Mouse (Mus musculus) midbrain, embryonic 11.5 days (tissue): ENCODE data around the gene Chrnd. TPM values are rescaled to one million over a fixed set of nuclear protein-coding genes. Genes with fewer than 3 reads are reported as not detected.

Experiments used
- ATAC-seq: fragments of 200-750 bp; cut with Nextera tagmentation; 2 replicates; pipeline ENCODE4 v1.8.0; 2017; ENCODE audit warnings: moderate TSS enrichment, moderate library complexity; ENCODE audit not compliant: low FRiP score
- DNase-seq: peaks from one replicate; pipeline ENCODE4 v3.0.0; 2015; ENCODE audit warnings: low spot score; ENCODE audit errors: missing footprints
- H3K27ac ChIP-seq: fragments of 300-500 bp; sonication (generic); 2 replicates; pipeline ENCODE4 v1.5.1; 2014; ENCODE audit warnings: low read depth, low read length
- H3K27me3 ChIP-seq: fragments of 300-500 bp; sonication (generic); 2 replicates; pipeline ENCODE4 v1.6.1; 2014; ENCODE audit warnings: mild to moderate bottlenecking, low read length, moderate library complexity, mixed read lengths; ENCODE audit not compliant: control insufficient read depth, insufficient read depth
- H3K36me3 ChIP-seq: fragments of 300-500 bp; sonication (generic); 2 replicates; pipeline ENCODE4 v1.6.1; 2014; ENCODE audit warnings: mild to moderate bottlenecking, low read length, moderate library complexity, mixed read lengths; ENCODE audit not compliant: control insufficient read depth, insufficient read depth
- H3K4me1 ChIP-seq: fragments of 300-500 bp; sonication (generic); 2 replicates; pipeline ENCODE4 v1.6.1; 2014; ENCODE audit warnings: low read length; ENCODE audit not compliant: control insufficient read depth, insufficient read depth
- H3K4me2 ChIP-seq: fragments of 300-500 bp; sonication (generic); 2 replicates; pipeline ENCODE4 v1.6.1; 2014; ENCODE audit warnings: mild to moderate bottlenecking, moderate library complexity
- H3K4me3 ChIP-seq: fragments of 300-500 bp; sonication (generic); 2 replicates; pipeline ENCODE4 v1.5.1; 2014; ENCODE audit warnings: low read depth, low read length
- H3K9ac ChIP-seq: fragments of 300-500 bp; sonication (generic); 2 replicates; pipeline ENCODE4 v1.6.1; 2014; ENCODE audit warnings: low read length
- H3K9me3 ChIP-seq: fragments of 300-500 bp; sonication (generic); 2 replicates; pipeline ENCODE4 v1.6.1; 2016; ENCODE audit warnings: low read length; ENCODE audit not compliant: control insufficient read depth
- WGBS: fragments of 180-500 bp; shearing (Covaris S2); extraction: QIAGEN DNeasy Blood & Tissue Kit; methylation state at CpG from one replicate; pipeline ENCODE4 v1.1.7; 2014; 5-methylcytosine and 5-hydroxymethylcytosine counted together
- polyA plus RNA-seq: library from polyadenylated mRNA; unstranded; fragments of >200 nt; fragmentation: Nextera tagmentation; extraction: Ambion mirVana; gene quantifications from 2 replicates; pipeline ENCODE4 v1.2.1, GENCODE M21; 2014

The Chrnd gene
- polyA plus RNA-seq, 1 experiment from 2014 or later: not detected

GRCm38 (mm10) chr1:87198119-87199065, 8.0 kb downstream of the Chrnd start:
- no peak overlapping the region for H3K4me2 ChIP-seq
- no peaks in the 10 kb centered on the region for H3K9me3 ChIP-seq
- no peaks in the 10 kb centered on the region for H3K4me1 ChIP-seq
- 79% methylated on average over 12 of the region's 12 CpGs for WGBS
- H3K4me3 ChIP-seq: no peak overlapping the region
- no peaks in the 10 kb centered on the region for H3K27me3 ChIP-seq
- H3K27ac ChIP-seq: no peak overlapping the region
- ATAC-seq (no peak), DNase-seq (no peak)
- no peaks in the 10 kb centered on the region for H3K36me3 ChIP-seq
- H3K9ac ChIP-seq: no peak overlapping the region

- Histone ChIP-seq H3K4me2 (no peak overlapping the region), H3K36me3 (no peaks in the 10 kb centered on the region), H3K4me1 (no peaks in the 10 kb centered on the region), H3K27me3 (no peaks in the 10 kb centered on the region), H3K27ac (no peak overlapping the region), H3K4me3 (no peak overlapping the region), H3K9me3 (no peaks in the 10 kb centered on the region), H3K9ac (no peak overlapping the region)
- WGBS: 71% methylated on average over 2 of the region's 2 CpGs
- ATAC-seq (no peak), DNase-seq (no peak)
Measured at GRCm38 (mm10) chr1:87200811-87201210, 10.4 kb downstream of the Chrnd start.

GRCm38 (mm10) chr1:87201848-87202247, 11.4 kb downstream of the Chrnd start:
- WGBS: 63% methylated on average over 1 of the region's 1 CpGs
- H3K9me3 ChIP-seq: no peaks in the 10 kb centered on the region
- no peak for ATAC-seq
- no peaks in the 10 kb centered on the region for H3K4me1 ChIP-seq
- no peaks in the 10 kb centered on the region; the same call in 1 of the 2 replicates for H3K27me3 ChIP-seq
- H3K4me3 ChIP-seq: no peak overlapping the region
- no peak overlapping the region for H3K27ac ChIP-seq
- H3K4me2 ChIP-seq: no peak overlapping the region
- no peak for DNase-seq
- H3K36me3 ChIP-seq: no peaks in the 10 kb centered on the region
- no peak overlapping the region for H3K9ac ChIP-seq

- DNase-seq: no peak
- Histone ChIP-seq H3K36me3 (no peaks in the 10 kb centered on the region), H3K9ac (no peak overlapping the region), H3K27me3 (peaks cover 2% of the 10 kb centered on the region; the same call in 1 of the 2 replicates), H3K4me1 (no peaks in the 10 kb centered on the region), H3K4me2 (no peak overlapping the region), H3K9me3 (no peaks in the 10 kb centered on the region), H3K4me3 (no peak overlapping the region), H3K27ac (no peak overlapping the region)
- ATAC-seq: no peak
- WGBS: 83% methylated on average over 5 of the region's 5 CpGs
Measured at GRCm38 (mm10) chr1:87203779-87204178, 13.4 kb downstream of the Chrnd start.

GRCm38 (mm10) chr1:87204465-87204864, 14.1 kb downstream of the Chrnd start, which contains the start of gene Chrng:
Chrng (plus strand) TSS chr1:87204657.
- peaks cover 2% of the 10 kb centered on the region; the same call in 1 of the 2 replicates for H3K27me3 ChIP-seq
- no peak for ATAC-seq
- no peak for DNase-seq
- H3K9me3 ChIP-seq: no peaks in the 10 kb centered on the region
- H3K4me2 ChIP-seq: no peak within 1 kb of the TSS
- no peak within 1 kb of the TSS for H3K9ac ChIP-seq
- no peak within 1 kb of the TSS for H3K27ac ChIP-seq
- H3K36me3 ChIP-seq: no peaks in the 10 kb centered on the region
- H3K4me3 ChIP-seq: no peak within 1 kb of the TSS
- 88% methylated on average over 7 of the region's 7 CpGs for WGBS
- H3K4me1 ChIP-seq: no peaks in the 10 kb centered on the region

- ATAC-seq: no peak
- no peaks in the 10 kb centered on the region for H3K36me3 ChIP-seq
- no peaks in the 10 kb centered on the region for H3K4me1 ChIP-seq
- H3K9ac ChIP-seq: no peak overlapping the region
- WGBS: 62% methylated on average over 6 of the region's 6 CpGs
- no peak for DNase-seq
- H3K27ac ChIP-seq: no peak overlapping the region
- no peaks in the 10 kb centered on the region for H3K9me3 ChIP-seq
- no peak overlapping the region for H3K4me3 ChIP-seq
- H3K27me3 ChIP-seq: peaks cover 2% of the 10 kb centered on the region; the same call in 1 of the 2 replicates
- H3K4me2 ChIP-seq: no peak overlapping the region
Measured at GRCm38 (mm10) chr1:87205038-87205437, 14.6 kb downstream of the Chrnd start.

- Histone ChIP-seq H3K9me3 (no peaks in the 10 kb centered on the region), H3K9ac (no peak overlapping the region), H3K27me3 (peaks cover 2% of the 10 kb centered on the region; the same call in 1 of the 2 replicates), H3K4me2 (no peak overlapping the region), H3K27ac (no peak overlapping the region), H3K4me1 (no peaks in the 10 kb centered on the region), H3K4me3 (no peak overlapping the region), H3K36me3 (no peaks in the 10 kb centered on the region)
- DNase-seq (no peak), ATAC-seq (no peak)
- 51% methylated on average over 3 of the region's 3 CpGs for WGBS
Measured at GRCm38 (mm10) chr1:87205502-87205901, 15.1 kb downstream of the Chrnd start.

- no peak overlapping the region for H3K4me2 ChIP-seq
- DNase-seq (no peak), ATAC-seq (no peak)
- WGBS: 22% methylated on average over 17 of the region's 17 CpGs
- H3K9me3 ChIP-seq: no peaks in the 10 kb centered on the region
- H3K27me3 ChIP-seq: peaks cover 2% of the 10 kb centered on the region; the same call in 1 of the 2 replicates
- no peak overlapping the region for H3K27ac ChIP-seq
- H3K4me1 ChIP-seq: no peaks in the 10 kb centered on the region
- no peaks in the 10 kb centered on the region for H3K36me3 ChIP-seq
- H3K9ac ChIP-seq: no peak overlapping the region
- H3K4me3 ChIP-seq: no peak overlapping the region
Measured at GRCm38 (mm10) chr1:87206339-87206738, 15.9 kb downstream of the Chrnd start.

GRCm38 (mm10) chr1:87211431-87211830, 21.0 kb downstream of the Chrnd start:
- Histone ChIP-seq H3K4me1 (peaks cover 16% of the 10 kb centered on the region), H3K9me3 (no peaks in the 10 kb centered on the region), H3K4me3 (no peak overlapping the region), H3K9ac (no peak overlapping the region), H3K4me2 (no peak overlapping the region), H3K36me3 (no peaks in the 10 kb centered on the region), H3K27ac (no peak overlapping the region), H3K27me3 (peaks cover 2% of the 10 kb centered on the region; the same call in 1 of the 2 replicates)
- ATAC-seq: no peak
- DNase-seq: no peak
- 81% methylated on average over 4 of the region's 4 CpGs for WGBS
